Mouse (Mus musculus): Measurements from ENCODE around the gene Map4. TPM values are rescaled to one million over a fixed set of nuclear protein-coding genes. Genes with fewer than 3 reads are reported as not detected.
"Not testable (repeated sequence)": the region's sequence is repeated elsewhere in the genome, so short reads cannot be mapped to it uniquely, and the experiment has no call there.

Gene Map4
- total RNA-seq, 2 experiments from 2014 or later: 466 to 507 TPM

- DNase-seq: no peak
Measured at GRCm38 (mm10) chr9:109917931-109918330, 13.3 kb upstream of the Map4 start.

GRCm38 (mm10) chr9:109929131-109929530, 2.1 kb upstream of the Map4 start:
- no peak for DNase-seq

- no peak for DNase-seq
Measured at GRCm38 (mm10) chr9:109930063-109930462, 1.2 kb upstream of the Map4 start.

GRCm38 (mm10) chr9:109930752-109931151, 508 bp upstream of the Map4 start:
- no peak for DNase-seq

- no peak for DNase-seq
Measured at GRCm38 (mm10) chr9:109932361-109932755, 1.1 kb downstream of the Map4 start.

- DNase-seq: peak; percentile 52
Measured at GRCm38 (mm10) chr9:109932756-109933375, 1.6 kb downstream of the Map4 start.

GRCm38 (mm10) chr9:109939401-109939800, 8.1 kb downstream of the Map4 start:
- no peak for DNase-seq

GRCm38 (mm10) chr9:109942796-109943195, 11.5 kb downstream of the Map4 start:
- DNase-seq: no peak

- no peak for DNase-seq
Measured at GRCm38 (mm10) chr9:109944712-109945111, 13.5 kb downstream of the Map4 start.

GRCm38 (mm10) chr9:109948546-109948945, 17.3 kb downstream of the Map4 start:
- DNase-seq: no peak

- no peak for DNase-seq
Measured at GRCm38 (mm10) chr9:109949801-109950200, 18.5 kb downstream of the Map4 start.

GRCm38 (mm10) chr9:109953538-109953937, 22.3 kb downstream of the Map4 start:
- no peak for DNase-seq

- no peak for DNase-seq
Measured at GRCm38 (mm10) chr9:109954631-109955030, 23.4 kb downstream of the Map4 start.

GRCm38 (mm10) chr9:109959456-109960150, 28.3 kb downstream of the Map4 start:
- no peak for DNase-seq

GRCm38 (mm10) chr9:109960593-109960992, 29.3 kb downstream of the Map4 start:
- no peak for DNase-seq

- DNase-seq: no peak
Measured at GRCm38 (mm10) chr9:109964761-109965160, 33.5 kb downstream of the Map4 start.

GRCm38 (mm10) chr9:109968351-109969116, 37.3 kb downstream of the Map4 start:
- DNase-seq: no peak

- no peak for DNase-seq
Measured at GRCm38 (mm10) chr9:109969181-109969580, 37.9 kb downstream of the Map4 start.

GRCm38 (mm10) chr9:109969792-109970336, 38.6 kb downstream of the Map4 start:
- DNase-seq: no peak

- not testable (repeated sequence) for DNase-seq
Measured at GRCm38 (mm10) chr9:109971711-109972110, 40.5 kb downstream of the Map4 start.

GRCm38 (mm10) chr9:109980223-109980622, 49.0 kb downstream of the Map4 start:
- DNase-seq: not testable (repeated sequence)

- peak; percentile 42 for DNase-seq
Measured at GRCm38 (mm10) chr9:109985416-109985815, 54.2 kb downstream of the Map4 start.

- no peak for DNase-seq
Measured at GRCm38 (mm10) chr9:109989084-109989483, 57.8 kb downstream of the Map4 start.

Data from gastrocnemius, postnatal 10 days (tissue).